Mouse (Mus musculus): ENCODE measurements around the gene Rai1. TPM values are rescaled to one million over a fixed set of nuclear protein-coding genes. Genes with fewer than 3 reads are reported as not detected.

The Rai1 gene
- polyA plus RNA-seq, 1 experiment from 2014 or later = 26.9 TPM

GRCm38 (mm10) chr11:60139141-60139733, 34.4 kb downstream of the Rai1 start:
- Histone ChIP-seq H3K4me3 (peak overlapping the region; percentile 76), H3K36me3 (ENCODE audit: poor library complexity, severe bottlenecking) (peaks cover 9% of the 10 kb centered on the region), H3K27ac (peak overlapping the region; percentile 95), H3K9ac (peak overlapping the region; percentile 94), H3K9me3 (replicated peaks) (no peaks in the 10 kb centered on the region), H3K4me1 (peaks cover 46% of the 10 kb centered on the region), H3K4me2 (peak overlapping the region; percentile 98), H3K27me3 (no peaks in the 10 kb centered on the region)
- peak; percentile 60 for ATAC-seq
- WGBS = 1% methylated on average over 24 of the region's 24 CpGs

GRCm38 (mm10) chr11:60139734-60140371, 35.0 kb downstream of the Rai1 start:
- Histone ChIP-seq H3K9me3 (replicated peaks) (no peaks in the 10 kb centered on the region), H3K9ac (peak overlapping the region; percentile 94), H3K4me1 (peaks cover 52% of the 10 kb centered on the region), H3K4me2 (peak overlapping the region; percentile 98), H3K4me3 (peak overlapping the region; percentile 76), H3K27me3 (no peaks in the 10 kb centered on the region), H3K27ac (peak overlapping the region; percentile 95), H3K36me3 (ENCODE audit: poor library complexity, severe bottlenecking) (peaks cover 13% of the 10 kb centered on the region)
- under 1% methylated on average over 63 of the region's 66 CpGs for WGBS
- peak; percentile 85 for ATAC-seq

DNA sequence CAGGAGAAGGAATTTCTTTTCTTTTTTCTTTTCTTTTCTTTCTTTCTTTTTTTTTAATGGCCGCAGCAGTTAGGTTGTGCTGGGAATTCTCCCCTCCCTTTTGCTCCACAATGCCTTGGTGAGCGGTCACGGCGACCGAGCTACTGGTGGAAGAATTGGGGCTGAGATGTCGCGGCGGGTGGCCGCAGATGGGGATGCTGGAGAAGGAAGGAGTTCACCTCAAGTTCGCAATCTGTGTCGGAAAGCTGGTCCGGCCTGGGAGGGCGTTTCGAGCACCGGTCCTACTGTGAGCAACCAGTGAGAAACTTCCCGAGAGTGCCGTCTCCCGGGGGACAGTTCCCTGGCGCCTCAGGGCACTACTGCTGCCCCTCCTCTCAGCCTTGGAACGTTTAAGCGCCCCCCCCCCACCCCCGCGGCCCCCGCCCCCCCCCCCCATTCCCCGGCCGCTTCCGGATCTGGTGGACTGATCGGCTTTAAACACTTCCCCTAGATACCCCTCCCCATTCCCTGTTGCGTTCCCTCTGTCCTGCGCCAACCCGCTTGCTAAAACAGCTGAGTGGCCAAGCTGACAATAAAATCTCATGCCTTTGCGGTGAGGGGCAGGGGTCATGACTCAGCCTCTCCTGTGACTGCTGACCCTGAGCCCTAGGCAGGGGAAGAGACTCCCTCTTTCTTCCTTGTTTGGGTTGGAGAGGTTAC, 35.9 kb downstream of the Rai1 start:
- Histone ChIP-seq H3K4me1 (peaks cover 61% of the 10 kb centered on the region), H3K4me2 (peak overlapping the region; percentile 98), H3K27me3 (no peaks in the 10 kb centered on the region), H3K4me3 (peak overlapping the region; percentile 76), H3K27ac (peak overlapping the region; percentile 95), H3K9me3 (replicated peaks) (no peaks in the 10 kb centered on the region), H3K9ac (peak overlapping the region; percentile 94), H3K36me3 (ENCODE audit: poor library complexity, severe bottlenecking) (peaks cover 22% of the 10 kb centered on the region)
- ATAC-seq = no peak
- WGBS = under 1% methylated on average over 26 of the region's 32 CpGs

GRCm38 (mm10) chr11:60141285-60141608, 36.4 kb downstream of the Rai1 start:
- Histone ChIP-seq H3K9me3 (replicated peaks) (no peaks in the 10 kb centered on the region), H3K9ac (peak overlapping the region; percentile 94), H3K4me1 (peaks cover 63% of the 10 kb centered on the region), H3K27ac (peak overlapping the region; percentile 27), H3K4me3 (peak overlapping the region; percentile 76), H3K27me3 (no peaks in the 10 kb centered on the region), H3K4me2 (peak overlapping the region; percentile 98), H3K36me3 (ENCODE audit: poor library complexity, severe bottlenecking) (peaks cover 27% of the 10 kb centered on the region)
- 2% methylated on average over 7 of the region's 7 CpGs for WGBS
- 0 out of 2 replicates have a peak, but pooled peaks have one; percentile 12 for ATAC-seq

- peaks cover 73% of the 10 kb centered on the region for H3K4me1 ChIP-seq
- no peak for ATAC-seq
- H3K4me2 ChIP-seq = peak overlapping the region; percentile 98
- H3K4me3 ChIP-seq = no peak overlapping the region
- no peaks in the 10 kb centered on the region for H3K9me3 ChIP-seq (replicated peaks)
- no peak overlapping the region for H3K27ac ChIP-seq
- peaks cover 43% of the 10 kb centered on the region for H3K36me3 ChIP-seq (ENCODE audit: poor library complexity, severe bottlenecking)
- H3K9ac ChIP-seq = 0 out of 2 replicates have a peak overlapping the region, but pooled peaks have one; percentile 5
- 88% methylated on average over 4 of the region's 4 CpGs for WGBS
- no peaks in the 10 kb centered on the region for H3K27me3 ChIP-seq
These were observed 38.3 kb downstream of the Rai1 start for GRCm38 (mm10) chr11:60143086-60143485.

GRCm38 (mm10) chr11:60146170-60146569, 41.4 kb downstream of the Rai1 start:
- Histone ChIP-seq H3K4me3 (no peak overlapping the region), H3K27ac (no peak overlapping the region), H3K9ac (no peak overlapping the region), H3K36me3 (ENCODE audit: poor library complexity, severe bottlenecking) (peaks cover 53% of the 10 kb centered on the region), H3K27me3 (no peaks in the 10 kb centered on the region), H3K9me3 (replicated peaks) (no peaks in the 10 kb centered on the region), H3K4me2 (no peak overlapping the region), H3K4me1 (peaks cover 71% of the 10 kb centered on the region)
- no peak for ATAC-seq
- 78% methylated on average over 4 of the region's 4 CpGs for WGBS

DNA sequence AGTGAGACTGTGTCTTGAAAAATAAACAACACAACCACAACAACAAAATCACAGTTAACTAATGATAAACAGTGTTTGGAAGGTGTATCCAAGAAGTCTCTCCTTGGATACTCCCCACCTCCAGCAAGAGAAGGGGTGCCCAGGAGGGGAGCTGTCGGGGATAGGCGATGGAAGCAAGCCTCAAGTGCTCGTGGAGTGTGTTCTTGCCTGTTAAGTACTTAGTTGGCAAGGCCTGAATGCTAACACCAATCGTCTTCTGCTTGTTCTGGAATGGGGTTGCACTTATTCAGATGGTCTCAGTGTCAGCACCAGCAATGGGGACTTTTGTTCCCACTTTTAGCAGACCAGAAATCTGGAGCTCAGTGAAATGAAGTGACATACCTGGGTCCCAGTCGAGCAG, 43.8 kb downstream of the Rai1 start:
- Histone ChIP-seq H3K4me1 (peaks cover 50% of the 10 kb centered on the region), H3K9me3 (replicated peaks) (no peaks in the 10 kb centered on the region), H3K4me2 (no peak overlapping the region), H3K9ac (no peak overlapping the region), H3K36me3 (ENCODE audit: poor library complexity, severe bottlenecking) (peaks cover 54% of the 10 kb centered on the region), H3K27ac (no peak overlapping the region), H3K4me3 (no peak overlapping the region), H3K27me3 (no peaks in the 10 kb centered on the region)
- 82% methylated on average over 5 of the region's 5 CpGs for WGBS
- ATAC-seq = no peak

GRCm38 (mm10) chr11:60149086-60149485, 44.3 kb downstream of the Rai1 start:
- no peak for ATAC-seq
- Histone ChIP-seq H3K9ac (no peak overlapping the region), H3K4me2 (no peak overlapping the region), H3K4me3 (no peak overlapping the region), H3K36me3 (ENCODE audit: poor library complexity, severe bottlenecking) (peaks cover 53% of the 10 kb centered on the region), H3K27ac (no peak overlapping the region), H3K27me3 (no peaks in the 10 kb centered on the region), H3K9me3 (replicated peaks) (no peaks in the 10 kb centered on the region), H3K4me1 (peaks cover 50% of the 10 kb centered on the region)
- 79% methylated on average over 3 of the region's 3 CpGs for WGBS

DNA sequence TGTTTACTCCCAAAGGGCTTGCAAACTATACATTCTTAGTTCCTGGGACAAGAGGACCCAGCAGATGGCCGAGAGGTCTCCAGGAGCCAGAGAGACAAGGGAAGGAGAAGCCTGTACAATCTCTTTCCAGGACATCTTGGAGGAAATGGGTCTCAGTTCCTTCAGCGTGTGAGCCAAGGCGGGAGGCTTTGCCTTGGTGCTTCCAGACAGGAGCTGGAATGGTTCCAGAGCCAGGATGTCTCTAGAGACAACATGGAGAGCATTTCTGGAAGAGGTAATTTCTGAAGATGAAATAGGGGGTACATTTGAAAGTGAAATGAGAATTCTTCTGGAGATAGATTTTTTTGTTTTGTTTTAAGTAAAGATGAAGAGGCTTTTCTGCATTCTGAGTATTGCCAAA, 45.9 kb downstream of the Rai1 start:
- no peak for ATAC-seq
- Histone ChIP-seq H3K9me3 (replicated peaks) (no peaks in the 10 kb centered on the region), H3K4me2 (no peak overlapping the region), H3K9ac (no peak overlapping the region), H3K36me3 (ENCODE audit: poor library complexity, severe bottlenecking) (peaks cover 47% of the 10 kb centered on the region), H3K27me3 (no peaks in the 10 kb centered on the region), H3K4me1 (peaks cover 50% of the 10 kb centered on the region), H3K27ac (no peak overlapping the region), H3K4me3 (no peak overlapping the region)
- 87% methylated on average over 3 of the region's 3 CpGs for WGBS

DNA sequence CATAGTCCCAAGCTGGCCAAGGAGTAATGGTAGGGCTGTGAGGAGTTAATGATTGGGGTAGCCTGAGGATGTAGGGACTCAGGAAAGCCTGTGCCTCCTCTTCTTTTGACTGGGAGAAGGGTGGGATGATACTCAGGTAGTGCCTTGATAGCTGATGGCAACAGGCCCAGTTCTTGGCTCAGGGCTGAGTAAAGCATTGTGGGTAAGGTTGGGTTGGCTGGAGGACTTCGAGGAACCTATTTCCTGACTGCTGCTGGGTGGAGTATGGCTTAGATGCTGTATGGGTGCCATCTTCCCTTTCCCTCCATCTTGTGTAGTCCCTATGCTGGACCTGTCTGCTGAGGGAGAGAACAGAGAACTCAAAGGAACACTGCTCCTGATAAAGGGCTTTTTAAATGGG, 47.5 kb downstream of the Rai1 start:
- Histone ChIP-seq H3K4me2 (no peak overlapping the region), H3K27ac (no peak overlapping the region), H3K4me1 (peaks cover 48% of the 10 kb centered on the region), H3K36me3 (ENCODE audit: poor library complexity, severe bottlenecking) (peaks cover 41% of the 10 kb centered on the region), H3K9ac (no peak overlapping the region), H3K9me3 (replicated peaks) (no peaks in the 10 kb centered on the region), H3K4me3 (no peak overlapping the region), H3K27me3 (no peaks in the 10 kb centered on the region)
- ATAC-seq = no peak
- 87% methylated on average over 1 of the region's 1 CpGs for WGBS

- no peak for ATAC-seq
- 88% methylated on average over 3 of the region's 3 CpGs for WGBS
- Histone ChIP-seq H3K27me3 (no peaks in the 10 kb centered on the region), H3K4me2 (no peak overlapping the region), H3K9me3 (replicated peaks) (no peaks in the 10 kb centered on the region), H3K27ac (no peak overlapping the region; the same call in 1 of the 2 replicates), H3K4me1 (peaks cover 40% of the 10 kb centered on the region), H3K9ac (no peak overlapping the region), H3K4me3 (no peak overlapping the region), H3K36me3 (ENCODE audit: poor library complexity, severe bottlenecking) (peaks cover 30% of the 10 kb centered on the region)
These were observed 49.1 kb downstream of the Rai1 start for GRCm38 (mm10) chr11:60153936-60154335.

GRCm38 (mm10) chr11:60155690-60156089, 50.9 kb downstream of the Rai1 start:
- peaks cover 46% of the 10 kb centered on the region for H3K4me1 ChIP-seq
- peak overlapping the region; percentile 37 for H3K9ac ChIP-seq

More at GRCm38 (mm10) chr11:60155690-60156089, 50.9 kb downstream of the Rai1 start:
- H3K9me3 ChIP-seq (replicated peaks) = no peaks in the 10 kb centered on the region
- no peak overlapping the region for H3K4me2 ChIP-seq
- H3K27ac ChIP-seq = peak overlapping the region; percentile 78
- peaks cover 40% of the 10 kb centered on the region for H3K36me3 ChIP-seq (ENCODE audit: poor library complexity, severe bottlenecking)
- H3K4me3 ChIP-seq = no peak overlapping the region
- no peak for ATAC-seq
- WGBS = 36% methylated on average over 5 of the region's 5 CpGs
- H3K27me3 ChIP-seq = no peaks in the 10 kb centered on the region

All from forebrain, embryonic 13.5 days (tissue).